Mouse (Mus musculus): Measurements from ENCODE around the gene Stk38. TPM values are rescaled to one million over a fixed set of nuclear protein-coding genes. Genes with fewer than 3 reads are reported as not detected.
A peak's percentile ranks its signal among the peaks of the same experiment; 100 is the strongest.

Stk38 gene
- polyA plus RNA-seq, 1 experiment from 2014 or later, result 93.7 TPM

DNA sequence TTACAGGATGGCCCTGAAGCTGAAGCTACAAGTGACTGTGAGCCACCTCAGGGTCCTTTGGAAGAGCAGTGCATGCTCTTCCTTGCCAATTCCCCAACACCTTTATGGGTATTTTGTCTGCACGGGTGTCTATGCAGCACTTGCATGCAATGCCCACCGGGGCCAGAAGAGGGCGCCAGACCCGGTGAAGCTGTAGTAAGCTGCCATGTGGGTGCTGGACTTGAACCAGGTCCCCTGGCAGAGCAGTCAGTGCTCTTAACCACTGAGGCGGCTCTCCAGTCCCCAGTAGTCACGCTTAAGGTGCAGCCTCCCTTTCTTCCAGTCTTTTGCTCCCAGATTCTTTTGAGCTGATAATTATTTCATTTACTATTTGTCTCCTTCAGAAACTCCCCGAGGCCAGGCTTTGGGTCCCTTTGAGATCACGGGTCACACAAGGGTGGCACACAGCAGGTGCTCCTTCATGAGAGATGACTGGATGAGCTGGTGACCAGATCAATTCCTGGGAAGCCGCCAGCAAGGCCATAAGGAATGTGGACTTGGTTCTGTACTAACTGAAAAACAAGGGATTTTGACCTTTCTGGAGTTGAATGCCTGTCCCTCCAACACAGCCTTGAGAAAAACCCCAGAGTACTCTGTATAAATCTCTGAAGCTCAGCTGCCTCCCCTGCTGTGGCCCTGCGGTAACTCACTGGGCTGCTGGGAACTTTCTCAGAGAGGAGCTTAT, 71.0 kb downstream of the Stk38 start:
- 0 out of 2 replicates have a peak, but pooled peaks cover 4% of the 10 kb centered on the region for H3K4me1 ChIP-seq
- H3K4me3 ChIP-seq, result no peak overlapping the region
- H3K9me3 ChIP-seq, result no peaks in the 10 kb centered on the region
- DNase-seq (ENCODE audit: low spot score), result no peak
- no peaks in the 10 kb centered on the region for H3K36me3 ChIP-seq
- 79% methylated on average over 10 of the region's 10 CpGs for WGBS
- 0 out of 2 replicates have a peak overlapping the region, but pooled peaks have one; percentile 1 for H3K27ac ChIP-seq
- H3K27me3 ChIP-seq (ENCODE audit: insufficient read depth, poor library complexity, severe bottlenecking), result no peaks in the 10 kb centered on the region

DNA sequence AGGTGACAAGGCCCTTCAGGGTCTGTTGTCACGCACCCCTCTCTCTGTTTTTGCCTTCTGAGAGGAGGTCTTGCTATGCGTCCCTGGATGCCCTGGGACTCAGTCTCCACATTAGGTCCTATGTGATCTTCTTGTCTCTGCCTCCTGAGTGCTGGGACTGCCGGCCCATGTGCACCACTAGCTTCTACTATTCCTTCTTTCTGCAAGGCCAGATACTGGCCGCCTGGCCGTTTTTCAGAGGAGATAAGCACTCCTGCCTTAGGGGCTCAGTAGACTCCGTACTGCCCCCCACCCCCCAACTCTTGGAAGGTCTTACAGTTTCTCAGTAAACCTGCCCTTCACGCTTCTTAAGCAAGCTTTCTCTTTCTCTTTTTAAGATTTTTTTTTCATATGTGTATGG, 71.7 kb downstream of the Stk38 start:
- no peak for DNase-seq (ENCODE audit: low spot score)
- 0 out of 2 replicates have a peak overlapping the region, but pooled peaks have one; percentile 2 for H3K27ac ChIP-seq
- no peaks in the 10 kb centered on the region for H3K36me3 ChIP-seq
- no peak overlapping the region for H3K4me3 ChIP-seq
- 78% methylated on average over 7 of the region's 7 CpGs for WGBS
- H3K27me3 ChIP-seq (ENCODE audit: insufficient read depth, poor library complexity, severe bottlenecking), result no peaks in the 10 kb centered on the region
- no peaks in the 10 kb centered on the region for H3K9me3 ChIP-seq
- 0 out of 2 replicates have a peak, but pooled peaks cover 4% of the 10 kb centered on the region for H3K4me1 ChIP-seq

DNA sequence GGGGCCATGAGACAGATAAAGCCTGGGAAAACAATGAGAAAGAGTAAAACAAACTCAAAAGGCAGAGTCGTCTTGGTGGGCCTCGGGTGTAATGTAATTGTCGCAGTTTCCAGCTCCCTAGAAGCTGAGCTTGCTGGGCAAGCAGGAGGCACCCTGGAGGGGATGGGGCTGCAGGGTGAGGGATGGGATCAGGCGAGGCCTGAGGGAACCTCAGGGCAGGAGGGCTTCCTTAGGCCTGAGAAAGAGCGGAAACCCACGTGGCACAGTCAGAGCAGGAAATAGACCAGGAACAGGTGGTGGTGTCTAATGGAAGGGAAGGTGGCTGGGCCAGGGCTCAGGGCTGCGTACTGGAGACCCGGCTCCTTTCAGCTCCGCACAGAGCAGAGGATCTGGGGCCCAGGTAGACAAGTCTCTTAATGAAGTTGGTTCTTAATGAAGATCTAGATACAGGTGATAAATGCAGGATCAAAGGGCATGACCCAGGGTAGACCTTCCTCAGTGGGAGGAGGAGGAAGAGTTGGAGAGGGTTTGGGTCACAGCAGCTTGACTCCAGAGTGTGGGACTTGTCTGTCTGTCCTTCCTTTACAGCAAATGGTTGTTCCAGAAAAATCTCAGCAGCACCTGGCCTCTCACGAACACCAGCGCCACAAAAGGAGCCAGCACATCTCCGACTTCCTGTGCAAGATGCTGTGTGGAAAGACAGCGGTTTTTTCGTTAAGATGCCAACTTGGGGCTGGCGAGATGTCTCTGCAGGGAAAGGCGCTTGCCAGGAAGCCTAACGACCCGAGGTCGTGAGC, 73.5 kb downstream of the Stk38 start:
- peaks cover 14% of the 10 kb centered on the region for H3K4me1 ChIP-seq
- DNase-seq (ENCODE audit: low spot score), result no peak
- no peak overlapping the region for H3K4me3 ChIP-seq
- no peaks in the 10 kb centered on the region for H3K36me3 ChIP-seq
- peak overlapping the region; percentile 62 for H3K27ac ChIP-seq
- H3K27me3 ChIP-seq (ENCODE audit: insufficient read depth, poor library complexity, severe bottlenecking), result no peaks in the 10 kb centered on the region
- WGBS, result 73% methylated on average over 19 of the region's 19 CpGs
- H3K9me3 ChIP-seq, result no peaks in the 10 kb centered on the region

DNA sequence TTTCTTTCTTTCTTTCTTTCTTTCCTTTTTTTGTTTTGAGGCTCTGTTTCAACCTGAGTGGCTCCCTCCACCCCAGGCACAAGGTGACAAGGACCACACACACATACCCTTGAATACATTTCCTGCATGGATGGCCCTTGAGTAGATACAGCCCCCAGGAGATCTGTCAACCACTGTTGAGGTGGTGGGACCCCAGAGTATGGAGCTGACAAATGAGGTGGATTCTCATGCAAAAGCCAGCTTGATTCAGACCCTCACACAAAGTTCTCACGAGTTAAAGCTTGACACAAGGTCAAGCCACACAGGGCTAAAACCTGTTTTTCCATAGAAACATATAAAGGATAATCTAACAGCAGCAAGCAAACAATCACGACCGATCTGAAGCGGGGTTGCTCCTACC, 75.5 kb downstream of the Stk38 start:
- Histone ChIP-seq H3K4me1 (peaks cover 14% of the 10 kb centered on the region), H3K9me3 (no peaks in the 10 kb centered on the region), H3K4me3 (no peak overlapping the region), H3K36me3 (no peaks in the 10 kb centered on the region), H3K27me3 (ENCODE audit: insufficient read depth, poor library complexity, severe bottlenecking) (no peaks in the 10 kb centered on the region), H3K27ac (peak overlapping the region; percentile 12; the same call in 1 of the 2 replicates)
- no peak for DNase-seq (ENCODE audit: low spot score)
- 86% methylated on average over 4 of the region's 4 CpGs for WGBS

DNA sequence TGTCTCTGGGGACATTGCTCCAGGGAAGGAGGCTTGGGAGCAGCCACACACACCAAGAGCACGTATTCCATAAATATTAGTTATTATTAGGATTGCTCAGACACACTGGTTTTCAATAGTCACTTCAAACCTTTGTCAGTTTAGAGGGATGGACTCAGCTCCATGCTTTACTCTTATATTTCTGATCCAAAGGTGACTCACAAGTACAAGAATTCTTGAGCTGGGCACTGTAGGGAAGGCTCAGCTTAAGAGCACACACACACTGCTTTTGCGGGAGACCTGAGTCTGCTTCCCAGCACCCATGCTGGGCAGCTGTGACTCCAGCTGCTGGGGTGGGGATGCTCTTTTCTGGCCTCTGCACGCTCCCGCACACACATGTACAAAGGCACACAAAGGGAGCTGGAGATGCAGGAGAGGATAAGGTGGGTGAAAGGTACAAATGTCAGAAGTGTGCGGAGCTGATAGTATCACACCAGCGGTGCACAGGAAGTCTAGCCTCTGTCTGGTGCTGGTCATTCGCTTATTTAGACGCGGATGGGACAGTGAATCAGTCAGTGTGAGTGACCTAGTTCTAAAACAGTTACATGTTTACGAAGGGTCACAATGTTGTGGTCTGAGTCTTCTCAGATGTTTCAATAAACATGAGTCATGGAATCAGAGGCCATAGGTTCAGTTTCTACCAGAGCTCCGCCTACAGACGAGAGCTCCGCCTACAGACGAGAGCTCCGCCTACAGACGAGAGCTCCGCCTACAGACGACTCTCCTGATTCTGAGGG, 76.2 kb downstream of the Stk38 start:
- WGBS, result 91% methylated on average over 18 of the region's 18 CpGs
- Histone ChIP-seq H3K36me3 (no peaks in the 10 kb centered on the region), H3K27me3 (ENCODE audit: insufficient read depth, poor library complexity, severe bottlenecking) (no peaks in the 10 kb centered on the region), H3K27ac (peak overlapping the region; percentile 90), H3K4me1 (peaks cover 15% of the 10 kb centered on the region), H3K9me3 (no peaks in the 10 kb centered on the region), H3K4me3 (no peak overlapping the region)
- no peak for DNase-seq (ENCODE audit: low spot score)

DNA sequence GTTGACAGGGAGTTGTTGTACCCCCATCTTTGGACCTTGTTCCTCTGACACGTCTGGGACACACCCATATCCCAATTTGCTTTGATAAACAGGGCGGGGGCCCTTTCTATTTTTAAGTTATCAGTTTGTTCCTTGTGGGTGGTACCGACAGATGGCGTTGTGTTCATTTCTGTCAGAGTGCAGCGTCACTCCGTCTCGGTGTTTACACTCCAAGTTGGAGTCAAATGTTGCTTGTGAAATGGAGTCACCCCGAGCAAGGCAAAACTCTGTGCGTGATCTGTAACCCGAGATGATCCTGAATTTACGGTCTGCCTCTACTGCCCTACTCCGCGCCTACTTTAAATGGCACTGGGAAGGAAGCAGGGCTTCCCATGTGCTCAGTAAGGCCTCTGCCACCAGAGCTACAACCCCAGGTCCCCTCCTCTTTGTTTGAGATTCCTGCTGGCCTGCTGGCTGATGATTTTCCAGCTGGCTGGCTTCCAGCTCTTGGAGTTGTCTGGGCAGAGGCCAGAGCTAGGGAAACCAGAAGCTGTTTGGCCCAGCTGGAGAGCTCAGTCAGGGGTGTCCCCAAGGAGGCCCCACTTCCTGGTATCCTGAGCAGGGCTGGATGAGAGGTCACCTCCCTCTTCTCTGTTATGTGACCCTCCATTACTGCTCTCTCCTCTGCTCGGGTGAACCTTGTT, 77.3 kb downstream of the Stk38 start:
- 24% methylated on average over 14 of the region's 14 CpGs for WGBS
- Histone ChIP-seq H3K4me3 (peak overlapping the region; percentile 35; the same call in 1 of the 2 replicates), H3K27ac (peak overlapping the region; percentile 90), H3K4me1 (peaks cover 21% of the 10 kb centered on the region), H3K9me3 (no peaks in the 10 kb centered on the region), H3K36me3 (no peaks in the 10 kb centered on the region), H3K27me3 (ENCODE audit: insufficient read depth, poor library complexity, severe bottlenecking) (no peaks in the 10 kb centered on the region)
- DNase-seq (ENCODE audit: low spot score), result peak; percentile 91

DNA sequence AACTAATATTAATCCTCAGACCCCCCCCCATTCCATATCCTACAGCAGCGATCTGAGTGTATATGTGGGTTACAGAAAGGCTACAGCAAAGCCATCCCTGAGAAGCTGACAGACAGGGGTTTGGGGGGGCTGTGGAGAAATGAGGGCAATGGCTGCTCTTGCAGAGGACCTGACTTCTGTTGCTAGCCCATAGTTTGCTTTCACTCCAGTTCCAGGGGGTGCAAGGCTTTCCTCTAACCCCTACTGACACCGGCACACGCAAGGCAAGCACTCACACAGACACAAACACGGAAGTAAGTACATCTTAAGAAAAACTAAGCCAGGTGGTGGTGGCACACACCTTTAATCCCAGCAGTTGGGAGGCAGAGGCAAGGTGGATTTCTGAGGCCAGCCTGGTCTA, 78.4 kb downstream of the Stk38 start:
- H3K9me3 ChIP-seq, result no peaks in the 10 kb centered on the region
- H3K4me3 ChIP-seq, result no peak overlapping the region
- no peak for DNase-seq (ENCODE audit: low spot score)
- WGBS, result 95% methylated on average over 4 of the region's 4 CpGs
- H3K27ac ChIP-seq, result 0 out of 2 replicates have a peak overlapping the region, but pooled peaks have one; percentile 4
- peaks cover 21% of the 10 kb centered on the region for H3K4me1 ChIP-seq
- no peaks in the 10 kb centered on the region for H3K36me3 ChIP-seq
- H3K27me3 ChIP-seq (ENCODE audit: insufficient read depth, poor library complexity, severe bottlenecking), result no peaks in the 10 kb centered on the region

DNA sequence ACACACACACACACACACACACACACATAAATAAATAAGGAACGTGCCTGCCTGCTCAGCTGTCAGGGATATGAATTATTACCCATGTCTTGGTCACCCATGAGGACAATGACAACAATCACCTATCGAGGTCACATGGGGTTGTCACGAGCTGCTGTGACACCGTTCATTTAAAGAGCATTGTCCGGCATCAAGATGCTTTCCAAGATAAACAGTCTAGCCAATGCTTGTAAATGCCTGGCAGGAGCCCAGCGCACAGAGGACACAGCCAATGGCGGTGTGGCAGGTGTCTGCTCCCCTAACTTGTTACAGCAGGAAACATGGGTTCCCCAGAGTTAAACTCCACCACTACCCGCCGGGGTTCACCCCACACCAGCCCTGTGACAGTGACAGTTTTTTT, 79.8 kb downstream of the Stk38 start:
- WGBS, result 87% methylated on average over 9 of the region's 9 CpGs
- H3K4me3 ChIP-seq, result no peak overlapping the region
- DNase-seq (ENCODE audit: low spot score), result no peak
- no peaks in the 10 kb centered on the region for H3K9me3 ChIP-seq
- H3K27ac ChIP-seq, result no peak overlapping the region
- no peaks in the 10 kb centered on the region for H3K27me3 ChIP-seq (ENCODE audit: insufficient read depth, poor library complexity, severe bottlenecking)
- no peaks in the 10 kb centered on the region for H3K36me3 ChIP-seq
- H3K4me1 ChIP-seq, result peaks cover 17% of the 10 kb centered on the region

DNA sequence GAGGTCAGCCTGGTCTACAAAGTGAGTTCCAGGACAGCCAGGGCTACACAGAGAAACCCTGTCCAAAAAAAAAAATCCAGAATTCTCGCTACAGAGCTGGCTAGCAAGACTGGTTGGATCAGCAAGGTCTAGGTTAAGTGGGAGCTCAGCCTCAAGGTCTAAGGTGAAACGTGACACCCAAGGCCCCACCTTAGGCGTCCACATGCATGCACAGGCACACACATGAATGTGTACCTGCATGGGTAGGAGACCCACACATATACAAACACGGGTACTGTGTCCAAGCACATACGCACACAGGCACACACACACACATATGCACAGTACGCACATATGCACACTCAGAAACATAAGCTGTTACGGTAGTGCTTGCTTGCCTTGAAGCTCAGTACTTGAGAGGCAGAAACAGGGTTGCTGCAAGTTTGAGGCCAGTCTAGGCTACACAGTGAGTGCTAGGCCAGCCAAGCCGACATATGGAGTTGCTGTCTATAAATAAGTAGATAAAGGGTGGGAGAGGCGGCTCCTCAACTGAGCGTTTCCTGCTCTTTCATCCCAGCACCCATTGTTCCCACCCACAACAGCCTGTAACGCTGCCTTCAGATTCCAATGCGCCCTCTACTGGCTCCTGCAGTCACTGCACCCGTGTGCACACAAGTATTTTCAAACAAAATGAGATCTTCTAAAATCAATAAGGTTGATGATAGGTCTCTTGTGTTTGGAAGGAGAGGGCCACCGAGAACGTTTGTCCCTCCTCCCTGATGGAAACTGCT, 80.7 kb downstream of the Stk38 start:
- WGBS, result 49% methylated on average over 15 of the region's 15 CpGs
- DNase-seq (ENCODE audit: low spot score), result no peak
- Histone ChIP-seq H3K9me3 (no peaks in the 10 kb centered on the region), H3K4me3 (no peak overlapping the region), H3K4me1 (peaks cover 17% of the 10 kb centered on the region), H3K27me3 (ENCODE audit: insufficient read depth, poor library complexity, severe bottlenecking) (no peaks in the 10 kb centered on the region), H3K36me3 (no peaks in the 10 kb centered on the region), H3K27ac (no peak overlapping the region; the same call in 1 of the 2 replicates)

DNA sequence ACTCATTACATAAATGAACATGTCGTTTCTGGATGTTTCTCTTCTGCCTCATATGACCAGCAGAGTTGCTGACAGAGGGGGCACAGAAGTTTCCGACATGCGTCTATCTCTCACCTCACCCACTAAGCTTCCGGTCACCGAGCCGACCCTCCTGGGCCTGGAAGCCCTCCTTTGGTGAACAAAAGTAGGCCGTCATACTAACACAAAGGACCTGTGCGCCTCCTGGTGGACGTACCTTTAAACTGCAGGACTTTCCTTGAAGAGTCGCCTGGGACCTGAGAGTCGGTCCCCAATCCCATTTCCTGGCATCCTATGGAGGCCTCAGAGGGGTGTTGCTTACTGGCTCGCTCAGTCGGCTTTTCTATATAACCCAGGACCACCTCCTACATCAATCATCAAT, 81.4 kb downstream of the Stk38 start:
- 15% methylated on average over 13 of the region's 13 CpGs for WGBS
- Histone ChIP-seq H3K4me3 (no peak overlapping the region), H3K27ac (peak overlapping the region; percentile 36; the same call in 1 of the 2 replicates), H3K27me3 (ENCODE audit: insufficient read depth, poor library complexity, severe bottlenecking) (no peaks in the 10 kb centered on the region), H3K36me3 (no peaks in the 10 kb centered on the region), H3K9me3 (no peaks in the 10 kb centered on the region), H3K4me1 (peaks cover 19% of the 10 kb centered on the region)
- DNase-seq (ENCODE audit: low spot score), result peak; percentile 93

DNA sequence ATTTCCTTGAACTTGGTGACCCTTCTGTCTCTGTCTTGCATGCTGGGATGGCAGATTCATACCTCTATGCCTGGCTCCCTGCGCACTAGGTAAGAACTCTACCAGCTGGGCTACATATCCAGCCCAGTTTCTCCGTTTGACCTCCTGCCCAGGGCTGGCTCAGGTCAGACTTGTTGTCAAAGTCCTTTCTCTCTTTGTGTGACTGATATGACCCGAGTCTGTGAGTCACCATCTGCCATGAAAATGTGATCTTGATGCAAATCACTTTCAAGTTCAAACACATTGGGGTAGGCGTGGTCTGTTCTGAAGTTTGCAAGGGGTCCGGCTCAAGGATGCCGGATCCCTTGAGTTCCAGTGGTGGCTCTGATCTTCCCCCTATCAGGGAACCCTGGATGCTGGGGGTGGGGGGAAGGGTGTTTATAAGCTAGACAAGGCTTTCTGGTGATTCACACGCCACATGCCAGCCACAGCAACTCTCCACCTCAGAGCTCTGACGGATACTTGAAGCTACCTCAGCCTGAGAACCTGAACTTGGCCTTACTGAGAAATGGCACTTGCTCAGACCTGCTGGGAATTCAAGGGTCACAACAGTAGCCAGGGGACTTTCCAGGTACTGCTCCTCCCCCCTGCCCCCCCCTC, 82.7 kb downstream of the Stk38 start:
- Histone ChIP-seq H3K27ac (no peak overlapping the region), H3K9me3 (no peaks in the 10 kb centered on the region), H3K4me3 (no peak overlapping the region), H3K27me3 (ENCODE audit: insufficient read depth, poor library complexity, severe bottlenecking) (no peaks in the 10 kb centered on the region), H3K36me3 (no peaks in the 10 kb centered on the region), H3K4me1 (peaks cover 16% of the 10 kb centered on the region)
- WGBS, result 81% methylated on average over 8 of the region's 8 CpGs
- DNase-seq (ENCODE audit: low spot score), result no peak
